Mouse (Mus musculus) cortical plate, adult 2 months (tissue): ENCODE results near the gene Adamts14. TPM values are rescaled to one million over a fixed set of nuclear protein-coding genes. Genes with fewer than 3 reads are reported as not detected.
A peak's percentile ranks its signal among the peaks of the same experiment; 100 is the strongest.

Source experiments
- H3K27ac ChIP-seq: fragments of 200-500 bp; 2 replicates; pipeline ENCODE4 v1.5.1; 2012; ENCODE audit warnings: low read length, control low read depth, inconsistent platforms; ENCODE audit not compliant: insufficient read depth
- H3K4me1 ChIP-seq: fragments of 200-500 bp; 2 replicates; pipeline ENCODE4 v1.6.1; 2011; ENCODE audit warnings: low read length; ENCODE audit not compliant: control insufficient read depth, insufficient read depth
- H3K4me3 ChIP-seq: fragments of 200-500 bp; 2 replicates; pipeline ENCODE4 v1.5.1; 2011; ENCODE audit warnings: mild to moderate bottlenecking, low read length, control low read depth; ENCODE audit not compliant: insufficient read depth
- CTCF ChIP-seq: fragments of 200-500 bp; IDR thresholded peaks from 2 replicates; pipeline ENCODE4 v1.5.1; 2011; ENCODE audit warnings: mild to moderate bottlenecking, control low read depth, low read length; ENCODE audit not compliant: insufficient read depth; ENCODE audit errors: extremely low read depth
- POLR2A ChIP-seq: fragments of 200-500 bp; IDR thresholded peaks from 2 replicates; pipeline ENCODE4 v1.6.1; 2011; ENCODE audit warnings: mild to moderate bottlenecking, low read length, control low read depth; ENCODE audit not compliant: insufficient read depth; ENCODE audit errors: extremely low read depth
- polyA plus RNA-seq: library from polyadenylated mRNA; depleted of rRNA; stranded (reverse); fragments of >200 nt; gene quantifications from 2 replicates; pipeline ENCODE4 v1.2.3, GENCODE M21; 2012

The Adamts14 gene
- polyA plus RNA-seq, 1 experiment = 0.29 TPM

GRCm38 (mm10) chr10:61195216-61195615 lies 78.0 kb downstream of the Adamts14 start:
- no peaks in the 10 kb centered on the region for H3K4me1 ChIP-seq
- H3K27ac ChIP-seq = no peak overlapping the region
- no peak for TF ChIP-seq CTCF
- TF ChIP-seq POLR2A = no peak
- no peak overlapping the region for H3K4me3 ChIP-seq

GRCm38 (mm10) chr10:61194611-61195010 lies 78.6 kb downstream of the Adamts14 start:
- Histone ChIP-seq H3K4me3 (no peak overlapping the region), H3K27ac (no peak overlapping the region), H3K4me1 (no peaks in the 10 kb centered on the region)
- TF ChIP-seq POLR2A = no peak
- TF ChIP-seq CTCF = no peak

GRCm38 (mm10) chr10:61188010-61188409 lies 85.2 kb downstream of the Adamts14 start:
- TF ChIP-seq CTCF (no peak), POLR2A (no peak)
- Histone ChIP-seq H3K27ac (no peak overlapping the region), H3K4me1 (no peaks in the 10 kb centered on the region), H3K4me3 (no peak overlapping the region)

GRCm38 (mm10) chr10:61187001-61187400 lies 86.2 kb downstream of the Adamts14 start:
- H3K4me3 ChIP-seq = no peak overlapping the region
- no peak overlapping the region for H3K27ac ChIP-seq
- H3K4me1 ChIP-seq = no peaks in the 10 kb centered on the region
- TF ChIP-seq CTCF = no peak
- no peak for TF ChIP-seq POLR2A

- Histone ChIP-seq H3K4me1 (no peaks in the 10 kb centered on the region), H3K27ac (no peak overlapping the region), H3K4me3 (no peak overlapping the region)
- TF ChIP-seq CTCF = no peak
- TF ChIP-seq POLR2A = no peak
Observed at GRCm38 (mm10) chr10:61179927-61180326, 93.3 kb downstream of the Adamts14 start.

- TF ChIP-seq POLR2A (no peak), CTCF (no peak)
- Histone ChIP-seq H3K4me1 (no peaks in the 10 kb centered on the region), H3K27ac (no peak overlapping the region), H3K4me3 (no peak overlapping the region)
Observed at GRCm38 (mm10) chr10:61178687-61179086, 94.6 kb downstream of the Adamts14 start.

- TF ChIP-seq CTCF = no peak
- TF ChIP-seq POLR2A = no peak
- no peak overlapping the region for H3K27ac ChIP-seq
- no peak overlapping the region for H3K4me3 ChIP-seq
- no peaks in the 10 kb centered on the region for H3K4me1 ChIP-seq
Observed at GRCm38 (mm10) chr10:61177751-61178150, 95.5 kb downstream of the Adamts14 start.

- peak overlapping the region; percentile 8; the same call in 1 of the 2 replicates for H3K4me3 ChIP-seq
- H3K4me1 ChIP-seq = no peaks in the 10 kb centered on the region
- H3K27ac ChIP-seq = no peak overlapping the region
- no peak for TF ChIP-seq POLR2A
- TF ChIP-seq CTCF = no peak
Observed at GRCm38 (mm10) chr10:61176221-61176790, 96.9 kb downstream of the Adamts14 start.

- H3K4me3 ChIP-seq = peak overlapping the region; percentile 8
- TF ChIP-seq CTCF (0 out of 2 replicates have a peak, but pooled peaks have one; percentile 26), POLR2A (0 out of 2 replicates have a peak, but pooled peaks have one; percentile 15)
- no peak overlapping the region for H3K27ac ChIP-seq
- H3K4me1 ChIP-seq = no peaks in the 10 kb centered on the region
Observed at GRCm38 (mm10) chr10:61175442-61176204, 97.6 kb downstream of the Adamts14 start.

- H3K27ac ChIP-seq = no peak overlapping the region
Observed at GRCm38 (mm10) chr10:61174711-61175441, 98.4 kb downstream of the Adamts14 start.

More at GRCm38 (mm10) chr10:61174711-61175441, 98.4 kb downstream of the Adamts14 start:
- H3K4me1 ChIP-seq = no peaks in the 10 kb centered on the region
- no peak for TF ChIP-seq POLR2A
- no peak for TF ChIP-seq CTCF
- no peak overlapping the region for H3K4me3 ChIP-seq
